Mouse (Mus musculus) testis, adult 2 months (tissue): ENCODE measurements around the gene Map3k19.

Experiments used
- CTCF ChIP-seq: fragments of 200-500 bp; IDR thresholded peaks from 2 replicates; pipeline ENCODE4 v1.5.1; 2012; ENCODE audit warnings: low read depth, mild to moderate bottlenecking, inconsistent platforms, low read length, moderate library complexity; ENCODE audit not compliant: control insufficient read depth, insufficient read depth, insufficient replicate concordance
- POLR2A ChIP-seq: fragments of 200-500 bp; IDR thresholded peaks from 2 replicates; pipeline ENCODE4 v1.6.1; 2012; ENCODE audit warnings: low read depth, mild to moderate bottlenecking, inconsistent platforms, low read length, moderate library complexity; ENCODE audit not compliant: control insufficient read depth

DNA sequence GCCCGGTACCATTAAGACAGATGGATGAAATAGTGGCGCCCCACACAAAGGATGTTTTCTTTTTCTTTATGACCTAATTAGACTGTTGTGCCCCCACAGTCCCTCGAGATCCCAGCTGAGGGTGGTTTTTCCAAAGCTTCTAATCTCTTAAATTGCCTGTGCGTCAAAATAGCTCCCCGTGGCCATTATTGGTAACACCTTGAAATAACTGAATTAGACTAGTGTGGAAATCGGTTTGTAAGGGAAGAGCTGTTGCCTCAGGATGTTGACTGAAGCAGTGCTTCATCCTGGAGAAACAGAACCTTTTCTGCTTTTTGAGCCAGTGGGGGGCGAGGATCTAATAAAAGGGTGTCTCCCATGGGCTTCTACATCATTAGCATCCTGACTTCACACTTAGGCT is 9.0 kb upstream of the Map3k19 start:
- TF ChIP-seq POLR2A: no peak
- TF ChIP-seq CTCF: no peak
